Mouse (Mus musculus) hindbrain, embryonic 12.5 days (tissue): Measurements from ENCODE around the gene Pla2g4f. TPM values are rescaled to one million over a fixed set of nuclear protein-coding genes. Genes with fewer than 3 reads are reported as not detected.

Experiments
- ATAC-seq: fragments of 200-750 bp; cut with Nextera tagmentation; 2 replicates; pipeline ENCODE4 v1.8.0; 2017; ENCODE audit warnings: moderate TSS enrichment; ENCODE audit not compliant: low FRiP score
- H3K27ac ChIP-seq: fragments of 300-500 bp; sonication (generic); 2 replicates; pipeline ENCODE4 v1.5.1; 2016; ENCODE audit warnings: mild to moderate bottlenecking
- H3K27me3 ChIP-seq: fragments of 300-500 bp; sonication (generic); 2 replicates; pipeline ENCODE4 v1.6.1; 2016; ENCODE audit warnings: mild to moderate bottlenecking
- H3K36me3 ChIP-seq: fragments of 300-500 bp; sonication (generic); 2 replicates; pipeline ENCODE4 v1.6.1; 2016; ENCODE audit warnings: mild to moderate bottlenecking
- H3K4me1 ChIP-seq: fragments of 300-500 bp; sonication (generic); 2 replicates; pipeline ENCODE4 v1.6.1; 2016
- H3K4me2 ChIP-seq: fragments of 300-500 bp; sonication (generic); replicated peaks from 2 replicates; pipeline ENCODE4 v1.6.1; 2016; ENCODE audit warnings: mild to moderate bottlenecking
- H3K4me3 ChIP-seq: fragments of 300-500 bp; sonication (generic); 2 replicates; pipeline ENCODE4 v1.5.1; 2016; ENCODE audit warnings: mild to moderate bottlenecking
- H3K9ac ChIP-seq: fragments of 300-500 bp; sonication (generic); 2 replicates; pipeline ENCODE4 v1.6.1; 2016; ENCODE audit warnings: mild to moderate bottlenecking, moderate library complexity
- H3K9me3 ChIP-seq: fragments of 300-500 bp; sonication (generic); replicated peaks from 2 replicates; pipeline ENCODE4 v1.6.1; 2016; ENCODE audit warnings: mild to moderate bottlenecking
- WGBS: fragments of 180-500 bp; shearing (Covaris S2); methylation state at CpG from one replicate; pipeline ENCODE4 v1.1.7; 2016; 5-methylcytosine and 5-hydroxymethylcytosine counted together
- polyA plus RNA-seq: library from polyadenylated mRNA; unstranded; fragments of >200 nt; fragmentation: Nextera tagmentation; extraction: Ambion mirVana; gene quantifications from 2 replicates; pipeline ENCODE4 v1.2.1, GENCODE M21; 2016

The Pla2g4f gene
- polyA plus RNA-seq, 1 experiment from 2014 or later: 0.09 TPM

- Histone ChIP-seq H3K27me3 (peaks cover 7% of the 10 kb centered on the region; the same call in 1 of the 2 replicates), H3K27ac (no peak overlapping the region), H3K9ac (no peak overlapping the region), H3K9me3 (no peaks in the 10 kb centered on the region), H3K4me2 (peak overlapping the region; percentile 34; the same call in 1 of the 2 replicates), H3K36me3 (no peaks in the 10 kb centered on the region), H3K4me3 (no peak overlapping the region), H3K4me1 (peaks cover 10% of the 10 kb centered on the region)
- 8% methylated on average over 9 of the region's 9 CpGs for WGBS
- ATAC-seq: no peak
Observed at GRCm38 (mm10) chr2:120268635-120269034, 45.3 kb downstream of the Pla2g4f start.

GRCm38 (mm10) chr2:120265523-120265922 is 48.4 kb downstream of the Pla2g4f start:
- 69% methylated on average over 6 of the region's 6 CpGs for WGBS
- no peak overlapping the region for H3K9ac ChIP-seq

GRCm38 (mm10) chr2:120264858-120265257 is 49.1 kb downstream of the Pla2g4f start:
- Histone ChIP-seq H3K4me2 (no peak overlapping the region), H3K4me1 (peaks cover 10% of the 10 kb centered on the region), H3K9me3 (no peaks in the 10 kb centered on the region), H3K27me3 (peaks cover 7% of the 10 kb centered on the region; the same call in 1 of the 2 replicates), H3K4me3 (no peak overlapping the region), H3K9ac (no peak overlapping the region), H3K36me3 (no peaks in the 10 kb centered on the region), H3K27ac (no peak overlapping the region)
- ATAC-seq: no peak
- 57% methylated on average over 10 of the region's 10 CpGs for WGBS

More at GRCm38 (mm10) chr2:120265523-120265922, 48.4 kb downstream of the Pla2g4f start:
- H3K27me3 ChIP-seq: peaks cover 7% of the 10 kb centered on the region; the same call in 1 of the 2 replicates
- no peaks in the 10 kb centered on the region for H3K9me3 ChIP-seq
- H3K4me1 ChIP-seq: peaks cover 10% of the 10 kb centered on the region
- no peak overlapping the region for H3K4me2 ChIP-seq
- no peak for ATAC-seq
- no peaks in the 10 kb centered on the region for H3K36me3 ChIP-seq
- H3K4me3 ChIP-seq: no peak overlapping the region
- H3K27ac ChIP-seq: no peak overlapping the region

- no peak for ATAC-seq
- Histone ChIP-seq H3K9ac (no peak overlapping the region), H3K4me3 (no peak overlapping the region), H3K27me3 (no peaks in the 10 kb centered on the region), H3K9me3 (no peaks in the 10 kb centered on the region), H3K36me3 (no peaks in the 10 kb centered on the region), H3K27ac (no peak overlapping the region), H3K4me1 (peaks cover 3% of the 10 kb centered on the region; the same call in 1 of the 2 replicates), H3K4me2 (no peak overlapping the region)
- WGBS: 39% methylated on average over 1 of the region's 1 CpGs
Observed at GRCm38 (mm10) chr2:120262876-120263275, 51.1 kb downstream of the Pla2g4f start.

- H3K36me3 ChIP-seq: no peaks in the 10 kb centered on the region
- peaks cover 3% of the 10 kb centered on the region; the same call in 1 of the 2 replicates for H3K4me1 ChIP-seq
- 77% methylated on average over 3 of the region's 3 CpGs for WGBS
- H3K9ac ChIP-seq: no peak overlapping the region
- no peak for ATAC-seq
- no peak overlapping the region for H3K4me3 ChIP-seq
- no peak overlapping the region for H3K4me2 ChIP-seq
- H3K9me3 ChIP-seq: no peaks in the 10 kb centered on the region
- H3K27me3 ChIP-seq: no peaks in the 10 kb centered on the region
- H3K27ac ChIP-seq: no peak overlapping the region
Observed at GRCm38 (mm10) chr2:120261346-120261745, 52.6 kb downstream of the Pla2g4f start.

GRCm38 (mm10) chr2:120256259-120256658 is 57.7 kb downstream of the Pla2g4f start:
- H3K4me2 ChIP-seq: no peak overlapping the region
- H3K4me1 ChIP-seq: no peaks in the 10 kb centered on the region
- no peak overlapping the region for H3K27ac ChIP-seq
- H3K36me3 ChIP-seq: no peaks in the 10 kb centered on the region
- no peaks in the 10 kb centered on the region for H3K27me3 ChIP-seq
- H3K4me3 ChIP-seq: no peak overlapping the region
- no peaks in the 10 kb centered on the region for H3K9me3 ChIP-seq
- H3K9ac ChIP-seq: no peak overlapping the region
- no peak for ATAC-seq

- no peak overlapping the region for H3K4me2 ChIP-seq
- no peak overlapping the region for H3K9ac ChIP-seq
- ATAC-seq: no peak
- H3K27me3 ChIP-seq: no peaks in the 10 kb centered on the region
- H3K4me1 ChIP-seq: no peaks in the 10 kb centered on the region
- no peak overlapping the region for H3K27ac ChIP-seq
- no peaks in the 10 kb centered on the region for H3K9me3 ChIP-seq
- no peak overlapping the region for H3K4me3 ChIP-seq
- 93% methylated on average over 6 of the region's 6 CpGs for WGBS
- no peaks in the 10 kb centered on the region for H3K36me3 ChIP-seq
Observed at GRCm38 (mm10) chr2:120252644-120253043, 61.3 kb downstream of the Pla2g4f start.

Other genes with a start within 250 kb of the Pla2g4f start
- gene Ehd4, start 159.6 kb downstream of the Pla2g4f start, polyA plus RNA-seq: 17.2 and 21.8 TPM in 2 replicates
- 0.14 and 0.35 TPM in 2 replicates for gene Pla2g4e, start 68.8 kb downstream of the Pla2g4f start, polyA plus RNA-seq
- gene Pla2g4d, start 25.0 kb downstream of the Pla2g4f start, polyA plus RNA-seq: not detected in 2 replicates
- gene Vps39, start 39.0 kb upstream of the Pla2g4f start, polyA plus RNA-seq: 44.0 and 46.6 TPM in 2 replicates
- gene Ganc, start 89.7 kb upstream of the Pla2g4f start, polyA plus RNA-seq: 9.0 and 10.1 TPM in 2 replicates
- 7.3 and 8.2 TPM in 2 replicates for gene Tmem87a, start 89.9 kb upstream of the Pla2g4f start, polyA plus RNA-seq
- gene Capn3, start 141.9 kb upstream of the Pla2g4f start, polyA plus RNA-seq: 1.3 and 2.0 TPM in 2 replicates
- gene Zfp106, start 249.7 kb upstream of the Pla2g4f start, polyA plus RNA-seq: 58.3 and 62.4 TPM in 2 replicates